25 mouse cellular contexts compared by ENCODE assay signal in the genomic region with DNA sequence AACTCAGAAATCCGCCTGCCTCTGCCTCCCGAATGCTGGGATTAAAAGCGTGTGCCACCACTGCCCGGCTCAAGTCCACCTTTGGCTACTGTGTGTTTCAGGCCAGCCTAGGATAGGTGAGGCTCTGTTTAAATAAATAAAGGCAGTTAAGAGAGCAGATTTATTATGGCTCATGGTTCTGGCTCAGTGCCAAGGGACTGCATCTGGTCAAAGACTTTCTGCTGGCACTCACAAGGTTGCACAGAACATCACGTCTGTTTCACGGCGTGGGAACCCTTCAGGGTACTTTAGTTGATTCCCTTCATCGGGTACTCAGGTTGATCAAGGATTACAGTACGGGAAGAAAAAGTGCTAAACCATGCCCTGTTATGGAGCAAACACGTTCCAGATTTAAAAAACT. TPM values are rescaled to one million over a fixed set of nuclear protein-coding genes. Genes with fewer than 3 reads are reported as not detected.
DNase-seq lines count a peak whose midpoint lies in the region; ATAC-seq and TF ChIP-seq lines count a peak whose summit lies in the region.
"Had no signal": no experiment of that assay in that cellular context is flagged by ENCODE, and none has a peak within 500 bp of the region (broad histone marks: within the 10 kb centered on the region; RNA-seq: fewer than 3 reads in every experiment).

No protein-coding gene starts in this region.

- H3K9ac ChIP-seq in hindbrain, postnatal 0 days (replicated peaks; ENCODE audit: low read length) = no peak overlapping the region
- H3K9ac ChIP-seq: embryonic facial prominence, embryonic 12.5 days; heart, embryonic 15.5 days; hindbrain, embryonic 15.5 days had no signal

- WGBS in hindbrain, postnatal 0 days = 65% methylated on average over 10 of the region's 10 CpGs
- WGBS in hindbrain, embryonic 10.5 days = 85% methylated on average over 10 of the region's 10 CpGs

- no peaks in the 10 kb centered on the region for H3K9me3 ChIP-seq in hindbrain, postnatal 0 days (ENCODE audit: low read length)
- no peaks in the 10 kb centered on the region for H3K9me3 ChIP-seq in hindbrain, embryonic 10.5 days
- H3K9me3 ChIP-seq: embryonic facial prominence, embryonic 12.5 days; heart, embryonic 15.5 days; hindbrain, embryonic 15.5 days had no signal

- no peak overlapping the region for H3K27ac ChIP-seq in hindbrain, postnatal 0 days
- H3K27ac ChIP-seq in hindbrain, embryonic 10.5 days = no peak overlapping the region
- H3K27ac ChIP-seq: embryonic facial prominence, embryonic 12.5 days; heart, adult 2 months; heart, embryonic 15.5 days; hindbrain, embryonic 15.5 days had no signal

- no peak for ATAC-seq in hindbrain, postnatal 0 days
- ATAC-seq: forebrain, embryonic 16.5 days; inflammation-experienced regulatory T-cells, adult 6 months; intestine, postnatal 0 days had no signal

- no peaks in the 10 kb centered on the region for H3K36me3 ChIP-seq in hindbrain, postnatal 0 days (ENCODE audit: insufficient read depth, low read length)
- no peaks in the 10 kb centered on the region for H3K36me3 ChIP-seq in hindbrain, embryonic 10.5 days
- H3K36me3 ChIP-seq: embryonic facial prominence, embryonic 12.5 days; heart, embryonic 15.5 days; hindbrain, embryonic 15.5 days had no signal

- no peak for TF ChIP-seq CTCF in hindbrain, postnatal 0 days (IDR thresholded peaks at IDR 0.05; ENCODE audit: low read depth)

- H3K27me3 ChIP-seq in hindbrain, postnatal 0 days (ENCODE audit: insufficient read depth, low read length) = no peaks in the 10 kb centered on the region
- peaks cover 22% of the 10 kb centered on the region for H3K27me3 ChIP-seq in hindbrain, embryonic 10.5 days (ENCODE audit: insufficient read depth, poor library complexity, severe bottlenecking)
- H3K27me3 ChIP-seq: hindbrain, embryonic 15.5 days had no signal

- peak; percentile 29 for DNase-seq in adrenal gland, postnatal 10 days
- DNase-seq in adrenal gland, adult 2 months = no peak
- DNase-seq in hindbrain, postnatal 0 days (ENCODE audit: low spot score) = peak; percentile 54
- no peak for DNase-seq in hindbrain, embryonic 10.5 days (ENCODE audit: low spot score)
- peak; percentile 23 for DNase-seq in retina, postnatal 1 day
- DNase-seq in retina, embryonic 14.5 days (ENCODE audit: low spot score) = no peak
- no peak for DNase-seq in spleen, postnatal 36 days (ENCODE audit: low spot score in 2 of 2)
- DNase-seq: adrenal gland, adult 8-10 months; cerebellum, adult 8-10 months; gastrocnemius, postnatal 14 days; heart, adult 2 months; heart, postnatal 14 days had no signal

- H3K4me1 ChIP-seq in hindbrain, postnatal 0 days (ENCODE audit: insufficient read depth, low read length) = no peaks in the 10 kb centered on the region; the same call in 1 of the 2 replicates
- peaks cover 20% of the 10 kb centered on the region for H3K4me1 ChIP-seq in hindbrain, embryonic 10.5 days (replicated peaks)
- H3K4me1 ChIP-seq: embryonic facial prominence, embryonic 12.5 days; heart, embryonic 15.5 days had no signal

- H3K4me3 ChIP-seq in hindbrain, postnatal 0 days (ENCODE audit: low read length) = no peak overlapping the region
- no peak overlapping the region for H3K4me3 ChIP-seq in hindbrain, embryonic 10.5 days
- H3K4me3 ChIP-seq: embryonic facial prominence, embryonic 12.5 days; heart, adult 2 months; heart, embryonic 15.5 days; hindbrain, embryonic 15.5 days had no signal

- no peak overlapping the region for H3K4me2 ChIP-seq in hindbrain, postnatal 0 days (ENCODE audit: low read depth, low read length)
- H3K4me2 ChIP-seq: embryonic facial prominence, embryonic 12.5 days; heart, embryonic 11.5 days; heart, embryonic 15.5 days; hindbrain, embryonic 15.5 days had no signal

RNA-seq across cellular contexts. Expression of gene Cdhr2, which starts 13.7 kb away (rescaled TPM):
- 1 to 10 TPM in 1 of 2 experiments, under 1 TPM in 1; 0.85 to 2.1 TPM for total RNA-seq in adrenal gland, postnatal 10 days (2021)
- under 1 TPM in 1 of 2 experiments, not detected in 1; 0.06 TPM for total RNA-seq in adrenal gland, adult 2 months (2021)
- polyA plus RNA-seq in adrenal gland, adult 2 months (2012; rRNA removed) = not detected in 2 replicates
- total RNA-seq in hindbrain, postnatal 0 days (2014; rRNA removed) = 0.22 and 0.37 TPM in 2 replicates
- polyA plus RNA-seq in hindbrain, postnatal 0 days (2015; fragmentation: Nextera tagmentation; extraction: Ambion mirVana) = 0.35 and 0.41 TPM in 2 replicates
- polyA plus RNA-seq in hindbrain, embryonic 10.5 days (2016; fragmentation: Nextera tagmentation; extraction: Ambion mirVana) = 0.07 and 0.15 TPM in 2 replicates
- total RNA-seq: adrenal gland, adult 8-10 months; gastrocnemius, adult 18-20 months; gastrocnemius, postnatal 14 days; heart, adult 2 months; heart, postnatal 14 days; MEL had no signal
- polyA plus RNA-seq: forebrain, embryonic 11.5 days; hindbrain, embryonic 11.5 days; inflammation-experienced regulatory T-cells, adult 6 months had no signal

RNA-seq across cellular contexts. Expression of gene Rnf44, which starts 21.3 kb away (rescaled TPM):
- 100 to 1,000 TPM; 100 to 114 TPM for total RNA-seq in adrenal gland, postnatal 10 days (2021)
- 100 to 1,000 TPM; 114 to 119 TPM for total RNA-seq in adrenal gland, adult 2 months (2021)
- polyA plus RNA-seq in adrenal gland, adult 2 months (2012; rRNA removed) = 511 and 555 TPM in 2 replicates
- total RNA-seq in hindbrain, postnatal 0 days (2014; rRNA removed) = 73.1 and 74.8 TPM in 2 replicates
- polyA plus RNA-seq in hindbrain, postnatal 0 days (2015; fragmentation: Nextera tagmentation; extraction: Ambion mirVana) = 48.8 and 60.1 TPM in 2 replicates
- polyA plus RNA-seq in hindbrain, embryonic 10.5 days (2016; fragmentation: Nextera tagmentation; extraction: Ambion mirVana) = 106 and 127 TPM in 2 replicates

RNA-seq across cellular contexts. Expression of gene Gprin1, which starts 34.7 kb away (rescaled TPM):
- 1 to 10 TPM; 3.4 to 4.8 TPM for total RNA-seq in adrenal gland, postnatal 10 days (2021)
- total RNA-seq in adrenal gland, adult 2 months (2021) = 1 to 10 TPM; 2.3 to 4.3 TPM
- polyA plus RNA-seq in adrenal gland, adult 2 months (2012; rRNA removed) = 1.9 and 2.6 TPM in 2 replicates
- total RNA-seq in hindbrain, postnatal 0 days (2014; rRNA removed) = 146 and 153 TPM in 2 replicates
- polyA plus RNA-seq in hindbrain, postnatal 0 days (2015; fragmentation: Nextera tagmentation; extraction: Ambion mirVana) = 18.3 and 19.9 TPM in 2 replicates
- polyA plus RNA-seq in hindbrain, embryonic 10.5 days (2016; fragmentation: Nextera tagmentation; extraction: Ambion mirVana) = 1.2 and 2.5 TPM in 2 replicates
- total RNA-seq: gastrocnemius, adult 18-20 months; heart, adult 2 months; heart, postnatal 14 days; MEL had no signal
- polyA plus RNA-seq: heart, adult 2 months; inflammation-experienced regulatory T-cells, adult 6 months had no signal

RNA-seq across cellular contexts. Expression of gene Sncb, which starts 51.4 kb away (rescaled TPM):
- total RNA-seq in adrenal gland, postnatal 10 days (2021) = 1 to 10 TPM; 1.8 to 4.2 TPM
- 1 to 10 TPM; 1.5 to 2.0 TPM for total RNA-seq in adrenal gland, adult 2 months (2021)
- polyA plus RNA-seq in adrenal gland, adult 2 months (2012; rRNA removed) = 2.2 and 5.4 TPM in 2 replicates
- total RNA-seq in hindbrain, postnatal 0 days (2014; rRNA removed) = 96.8 and 111 TPM in 2 replicates
- polyA plus RNA-seq in hindbrain, postnatal 0 days (2015; fragmentation: Nextera tagmentation; extraction: Ambion mirVana) = 202 and 222 TPM in 2 replicates
- polyA plus RNA-seq in hindbrain, embryonic 10.5 days (2016; fragmentation: Nextera tagmentation; extraction: Ambion mirVana) = 2.3 and 2.4 TPM in 2 replicates
- total RNA-seq: gastrocnemius, adult 18-20 months; heart, adult 2 months; heart, postnatal 14 days; MEL had no signal
- polyA plus RNA-seq: C2C12; gonadal fat pad, adult 2 months; heart, embryonic 15.5 days had no signal

Comparison
In these comparisons a context has a peak if more than half of its experiments do, and no peak if none do; other contexts are left out.
1. DNase-seq: peak in adrenal gland, postnatal 10 days (single experiment), hindbrain, postnatal 0 days (single experiment) and retina, postnatal 1 day (single experiment); none in adrenal gland, adult 2 months (single experiment), hindbrain, embryonic 10.5 days (single experiment), retina, embryonic 14.5 days (single experiment) and spleen, postnatal 36 days (0 of 2).
2. RNA of gene Gprin1, which starts 34.7 kb away (total RNA-seq): 146 to 153 TPM in hindbrain, postnatal 0 days; 3.4 to 4.8 TPM in adrenal gland, postnatal 10 days and 2.3 to 4.3 TPM in adrenal gland, adult 2 months; every median in the first group is over 10 times any median in the second.